31 mouse cellular contexts compared by ENCODE assay signal in genomic region chr13:28449026-28449425, GRCm38 (mm10).
"Had no signal": no experiment of that assay in that cellular context is flagged by ENCODE, and none has a peak within 500 bp of the region (broad histone marks: within the 10 kb centered on the region; RNA-seq: fewer than 3 reads in every experiment).

No protein-coding gene starts in this region.

- H3K36me3 ChIP-seq: limb, embryonic 10.5 days; limb, embryonic 15.5 days; liver, embryonic 12.5 days; liver, embryonic 13.5 days; liver, embryonic 15.5 days; lung, embryonic 15.5 days; midbrain, embryonic 10.5 days; midbrain, embryonic 12.5 days; midbrain, embryonic 13.5 days; neural tube, embryonic 12.5 days had no signal

- H3K27ac ChIP-seq: left cerebral cortex, adult 2 months; limb, embryonic 10.5 days; limb, embryonic 12.5 days; limb, embryonic 13.5 days; limb, embryonic 15.5 days; liver, embryonic 12.5 days; liver, embryonic 13.5 days; liver, embryonic 14.5 days; liver, embryonic 15.5 days; lung, embryonic 15.5 days; macrophage; midbrain, embryonic 10.5 days; midbrain, embryonic 12.5 days; midbrain, embryonic 13.5 days; neural tube, embryonic 12.5 days had no signal

- ATAC-seq: liver, embryonic 12.5 days; liver, postnatal 0 days; lung, postnatal 0 days; midbrain, embryonic 13.5 days; midbrain, embryonic 16.5 days had no signal

- H3K9ac ChIP-seq: limb, embryonic 12.5 days; limb, embryonic 13.5 days; limb, embryonic 15.5 days; liver, embryonic 12.5 days; liver, embryonic 13.5 days; liver, embryonic 14.5 days; liver, embryonic 15.5 days; liver, postnatal 0 days; lung, embryonic 14.5 days; lung, embryonic 15.5 days; midbrain, embryonic 12.5 days; midbrain, embryonic 13.5 days; neural tube, embryonic 12.5 days had no signal

- H3K4me1 ChIP-seq: limb, embryonic 10.5 days; limb, embryonic 12.5 days; limb, embryonic 13.5 days; limb, embryonic 15.5 days; liver, embryonic 12.5 days; liver, embryonic 13.5 days; liver, embryonic 15.5 days; lung, embryonic 15.5 days; megakaryocyte, embryonic 14.5 days had no signal

- DNase-seq: left cerebral cortex, postnatal 4 days; liver; liver, embryonic 13.5 days; liver, postnatal 0 days; lung, adult 18-20 months; lung, adult 2 months; lung, embryonic 14.5 days; lung, postnatal 10 days; lung, postnatal 14 days; lung, postnatal 36 days; lung, postnatal 4 days; midbrain, embryonic 14.5 days had no signal

- H3K4me3 ChIP-seq: left cerebral cortex, adult 2 months; limb, embryonic 10.5 days; limb, embryonic 12.5 days; limb, embryonic 13.5 days; limb, embryonic 15.5 days; liver, embryonic 12.5 days; liver, embryonic 13.5 days; liver, embryonic 15.5 days; lung, embryonic 15.5 days; megakaryocyte, embryonic 14.5 days; midbrain, embryonic 10.5 days; midbrain, embryonic 12.5 days; midbrain, embryonic 13.5 days; myocyte; neural tube, embryonic 12.5 days had no signal

- H3K27me3 ChIP-seq: limb, embryonic 12.5 days; limb, embryonic 13.5 days; limb, embryonic 15.5 days; liver, embryonic 12.5 days; liver, embryonic 13.5 days; liver, embryonic 15.5 days; lung, embryonic 15.5 days; megakaryocyte, embryonic 14.5 days; midbrain, embryonic 12.5 days; midbrain, embryonic 13.5 days; neural tube, embryonic 12.5 days had no signal

- H3K4me2 ChIP-seq: limb, embryonic 12.5 days; limb, embryonic 13.5 days; limb, embryonic 15.5 days; liver, embryonic 11.5 days; liver, embryonic 12.5 days; liver, embryonic 13.5 days; liver, embryonic 15.5 days; lung, embryonic 14.5 days; lung, embryonic 15.5 days; midbrain, embryonic 12.5 days; midbrain, embryonic 13.5 days; neural tube, embryonic 12.5 days had no signal

- H3K9me3 ChIP-seq: limb, embryonic 10.5 days; limb, embryonic 12.5 days; limb, embryonic 13.5 days; limb, embryonic 15.5 days; liver, embryonic 12.5 days; liver, embryonic 13.5 days; liver, embryonic 15.5 days; lung, embryonic 15.5 days; megakaryocyte, embryonic 14.5 days; midbrain, embryonic 10.5 days; midbrain, embryonic 12.5 days; midbrain, embryonic 13.5 days; neural tube, embryonic 12.5 days had no signal
